Mouse (Mus musculus): ENCODE data around the gene Sec24a.
A peak's percentile ranks its signal among the peaks of the same experiment; 100 is the strongest.
"Not testable (repeated sequence)": the region's sequence is repeated elsewhere in the genome, so short reads cannot be mapped to it uniquely, and the experiment has no call there.

Sec24a gene

GRCm38 (mm10) chr11:51759251-51759650 is 4.2 kb downstream of the Sec24a start:
- DNase-seq: no peak

GRCm38 (mm10) chr11:51758207-51758606 is 5.2 kb downstream of the Sec24a start:
- DNase-seq: not testable (repeated sequence)

- DNase-seq: no peak
Observed at GRCm38 (mm10) chr11:51757625-51758024, 5.8 kb downstream of the Sec24a start.

- no peak for DNase-seq
Observed at GRCm38 (mm10) chr11:51757023-51757422, 6.4 kb downstream of the Sec24a start.

GRCm38 (mm10) chr11:51756352-51756771 is 7.1 kb downstream of the Sec24a start:
- DNase-seq: peak; percentile 91

- DNase-seq: peak; percentile 26
Observed at GRCm38 (mm10) chr11:51755621-51756311, 7.7 kb downstream of the Sec24a start.

GRCm38 (mm10) chr11:51751623-51752225 is 11.7 kb downstream of the Sec24a start:
- not testable (repeated sequence) for DNase-seq

GRCm38 (mm10) chr11:51746096-51746495 is 17.3 kb downstream of the Sec24a start:
- no peak for DNase-seq

GRCm38 (mm10) chr11:51740701-51741100 is 22.7 kb downstream of the Sec24a start:
- no peak for DNase-seq

GRCm38 (mm10) chr11:51738651-51739403 is 24.6 kb downstream of the Sec24a start:
- no peak for DNase-seq

GRCm38 (mm10) chr11:51734218-51734617 is 29.2 kb downstream of the Sec24a start:
- not testable (repeated sequence) for DNase-seq

- DNase-seq: no peak
Observed at GRCm38 (mm10) chr11:51732883-51733282, 30.6 kb downstream of the Sec24a start.

- DNase-seq: no peak
Observed at GRCm38 (mm10) chr11:51721066-51721465, 42.4 kb downstream of the Sec24a start.

GRCm38 (mm10) chr11:51707080-51707479 is 56.4 kb downstream of the Sec24a start:
- no peak for DNase-seq

- DNase-seq: no peak
Observed at GRCm38 (mm10) chr11:51706451-51706850, 57.0 kb downstream of the Sec24a start.

- DNase-seq: no peak
Observed at GRCm38 (mm10) chr11:51703379-51703998, 59.9 kb downstream of the Sec24a start.

GRCm38 (mm10) chr11:51702831-51703230 is 60.6 kb downstream of the Sec24a start:
- DNase-seq: no peak

GRCm38 (mm10) chr11:51694984-51695383 is 68.5 kb downstream of the Sec24a start:
- DNase-seq: no peak

GRCm38 (mm10) chr11:51690597-51690996 is 72.8 kb downstream of the Sec24a start:
- DNase-seq: not testable (repeated sequence)

GRCm38 (mm10) chr11:51689343-51689742 is 74.1 kb downstream of the Sec24a start:
- no peak for DNase-seq

- DNase-seq: peak; percentile 99
Observed at GRCm38 (mm10) chr11:51688330-51689328, 74.8 kb downstream of the Sec24a start, which contains the start of gene 0610009B22Rik. Gene 0610009B22Rik (minus strand): TSS chr11:51688874.

- DNase-seq: no peak
Observed at GRCm38 (mm10) chr11:51681976-51682374, 81.5 kb downstream of the Sec24a start.
